Mouse (Mus musculus) liver, adult 10 weeks (tissue): ENCODE measurements around the gene Clcn5. TPM values are rescaled to one million over a fixed set of nuclear protein-coding genes. Genes with fewer than 3 reads are reported as not detected.

Source experiments
- polyA plus RNA-seq: library from polyadenylated mRNA; stranded (reverse); fragments of 350-450 nt; fragmentation: Illumina TruSeq; extraction: RNeasy Lipid Tissue Mini Kit (QIAGEN cat#74804); gene quantifications from one replicate; pipeline ENCODE4 v1.2.3, GENCODE M21; 2014; ENCODE audit warnings: low read depth, low replicate concordance

Gene Clcn5
- 2.4 TPM for polyA plus RNA-seq

DNA sequence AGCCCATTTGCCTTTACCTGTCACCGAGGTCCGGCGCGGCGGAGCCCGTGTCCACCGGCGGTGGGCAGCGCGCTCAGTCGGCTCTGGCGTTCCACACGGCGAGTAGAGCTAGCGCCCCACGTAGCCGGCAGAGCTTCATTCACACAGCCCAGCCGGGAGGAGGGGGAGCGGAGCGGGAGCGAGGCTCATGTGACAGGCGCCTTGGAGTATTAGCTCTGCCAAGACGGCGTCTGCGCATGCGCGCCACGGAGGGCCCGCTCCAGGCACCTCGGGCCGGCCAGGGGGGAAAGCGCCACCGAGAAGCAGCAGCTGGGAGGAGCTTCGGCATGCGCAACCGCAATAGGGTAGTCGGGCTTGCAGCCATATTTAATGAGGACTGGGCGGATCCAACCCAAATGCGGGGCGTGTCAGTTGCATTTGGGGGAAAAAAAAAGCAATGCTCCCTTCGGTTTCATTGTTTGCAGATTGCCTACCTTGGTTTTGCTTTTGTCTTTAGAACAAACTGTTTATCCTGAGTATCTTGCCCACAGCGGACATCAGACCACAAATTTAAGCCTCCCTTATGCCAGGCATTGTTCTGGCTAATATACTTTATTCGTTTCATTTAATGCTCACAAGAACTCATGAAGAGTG, at the start of gene Clcn5:
TSS of gene Clcn5 (minus strand) at position 270 of the 633 bp plus-strand sequence.

Other genes with a start within 250 kb of the Clcn5 start
- 0.53 TPM for gene Usp27x, start 56.5 kb upstream of the Clcn5 start, polyA plus RNA-seq